ENCODE assay signal across 20 mouse cellular contexts in the genomic region with DNA sequence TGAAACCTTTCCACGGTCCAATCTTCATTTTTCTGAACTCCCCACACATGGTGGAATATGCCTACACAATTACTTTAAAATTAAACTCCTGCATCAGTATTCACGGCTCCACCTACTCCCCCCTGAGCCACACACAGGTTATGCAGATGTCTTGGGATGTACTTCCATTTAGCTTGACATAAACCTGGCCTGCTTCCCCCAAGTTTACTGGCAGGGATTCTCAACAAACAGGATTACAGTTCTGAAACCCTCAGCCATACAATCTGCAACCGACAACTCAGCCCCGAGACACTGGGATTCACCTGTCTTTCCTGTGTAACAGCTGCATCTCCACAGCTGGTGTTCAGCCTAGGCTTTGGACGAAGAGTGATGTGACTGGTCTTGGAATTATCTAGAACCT.
A peak's percentile ranks its signal among the peaks of the same experiment; 100 is the strongest.
DNase-seq lines count a peak whose midpoint lies in the region; ATAC-seq and TF ChIP-seq lines count a peak whose summit lies in the region.
"Had no signal": no experiment of that assay in that cellular context is flagged by ENCODE, and none has a peak within 500 bp of the region (broad histone marks: within the 10 kb centered on the region; RNA-seq: fewer than 3 reads in every experiment).

No protein-coding gene starts in this region.

- no peak overlapping the region for H3K27ac ChIP-seq in embryonic facial prominence, embryonic 14.5 days (replicated peaks; ENCODE audit: low read depth, low read length)
- H3K27ac ChIP-seq in embryonic facial prominence, embryonic 10.5 days (replicated peaks) = no peak overlapping the region
- peak overlapping the region; percentile 6; the same call in 1 of the 2 replicates for H3K27ac ChIP-seq in left cerebral cortex, adult 2 months
- H3K27ac ChIP-seq: embryonic facial prominence, embryonic 13.5 days; forebrain, embryonic 13.5 days; forebrain, embryonic 15.5 days had no signal

- no peaks in the 10 kb centered on the region for H3K4me1 ChIP-seq in embryonic facial prominence, embryonic 14.5 days (ENCODE audit: control insufficient read depth, insufficient read depth, low read length)
- H3K4me1 ChIP-seq in embryonic facial prominence, embryonic 10.5 days = 0 out of 2 replicates have a peak, but pooled peaks cover 6% of the 10 kb centered on the region
- H3K4me1 ChIP-seq: forebrain, embryonic 13.5 days had no signal

- no peak overlapping the region for H3K4me2 ChIP-seq in embryonic facial prominence, embryonic 14.5 days (ENCODE audit: low read depth, low read length)
- H3K4me2 ChIP-seq: embryonic facial prominence, embryonic 13.5 days; forebrain, embryonic 13.5 days; forebrain, embryonic 15.5 days had no signal

- WGBS in embryonic facial prominence, embryonic 14.5 days = 61% methylated on average over 5 of the region's 5 CpGs
- 75% methylated on average over 5 of the region's 5 CpGs for WGBS in embryonic facial prominence, embryonic 10.5 days

- TF ChIP-seq CTCF in left cerebral cortex, adult 2 months (IDR thresholded peaks at IDR 0.05) = no peak

- H3K36me3 ChIP-seq in embryonic facial prominence, embryonic 14.5 days (ENCODE audit: control insufficient read depth, insufficient read depth, low read length) = no peaks in the 10 kb centered on the region
- no peaks in the 10 kb centered on the region for H3K36me3 ChIP-seq in embryonic facial prominence, embryonic 10.5 days (replicated peaks)
- H3K36me3 ChIP-seq: embryonic facial prominence, embryonic 13.5 days; forebrain, embryonic 15.5 days had no signal

- intact Hi-C loops in left cerebral cortex, adult 2 months (cut with DNase I) = no loop called here
- intact Hi-C loops in left cerebral cortex, postnatal 14 days (cut with DNase I) = no loop called here

- no peaks in the 10 kb centered on the region for H3K9me3 ChIP-seq in embryonic facial prominence, embryonic 14.5 days (ENCODE audit: control insufficient read depth, low read length)
- no peaks in the 10 kb centered on the region for H3K9me3 ChIP-seq in embryonic facial prominence, embryonic 10.5 days
- H3K9me3 ChIP-seq: embryonic facial prominence, embryonic 13.5 days; forebrain, embryonic 13.5 days; forebrain, embryonic 15.5 days had no signal

- no peak for ATAC-seq in embryonic facial prominence, embryonic 14.5 days (ENCODE audit: low read depth)
- ATAC-seq: activated CD4-positive, CD25-positive, alpha-beta regulatory T cell, adult 4 months; forebrain, embryonic 13.5 days; forebrain, embryonic 15.5 days; forebrain, postnatal 0 days; Patski had no signal

- peak; percentile 37 for DNase-seq in embryonic facial prominence, embryonic 14.5 days (ENCODE audit: low spot score)
- DNase-seq in embryonic facial prominence, embryonic 10.5 days (ENCODE audit: low spot score) = no peak
- DNase-seq in left cerebral cortex, adult 2 months (ENCODE audit: extremely low spot score in 1 of 2, low spot score in 2 of 2) = no peak
- no peak for DNase-seq in left cerebral cortex, postnatal 14 days (ENCODE audit: low spot score in 2 of 2)
- DNase-seq in 3T3-L1 (ENCODE audit: low read depth, low spot score) = peak; percentile 42
- no peak for DNase-seq in natural killer cell, adult 2 months (ENCODE audit: low spot score in 2 of 2)
- DNase-seq: adrenal gland, adult 8-10 months; adrenal gland, postnatal 14 days; adrenal gland, postnatal 36 days; cerebellum, adult 11-12 months; cerebellum, adult 2 months; cerebellum, adult 9-10 months; cerebellum, postnatal 10 days; cerebellum, postnatal 25 days; forebrain, postnatal 0 days had no signal

- no peak overlapping the region for H3K4me3 ChIP-seq in embryonic facial prominence, embryonic 14.5 days (ENCODE audit: low read depth, low read length)
- H3K4me3 ChIP-seq in embryonic facial prominence, embryonic 10.5 days = no peak overlapping the region
- H3K4me3 ChIP-seq in left cerebral cortex, adult 2 months = no peak overlapping the region
- H3K4me3 ChIP-seq: embryonic facial prominence, embryonic 13.5 days; forebrain, embryonic 13.5 days; forebrain, embryonic 15.5 days had no signal

- no peak overlapping the region for H3K9ac ChIP-seq in embryonic facial prominence, embryonic 14.5 days (ENCODE audit: low read depth, low read length)
- H3K9ac ChIP-seq: embryonic facial prominence, embryonic 13.5 days; forebrain, embryonic 13.5 days; forebrain, embryonic 15.5 days; forebrain, postnatal 0 days had no signal

- no peaks in the 10 kb centered on the region for H3K27me3 ChIP-seq in embryonic facial prominence, embryonic 14.5 days (replicated peaks; ENCODE audit: control insufficient read depth, insufficient read depth, low read length)
- H3K27me3 ChIP-seq in embryonic facial prominence, embryonic 10.5 days (replicated peaks; ENCODE audit: low read depth, poor library complexity, severe bottlenecking) = no peaks in the 10 kb centered on the region
- H3K27me3 ChIP-seq: embryonic facial prominence, embryonic 13.5 days; forebrain, embryonic 13.5 days; forebrain, embryonic 15.5 days; Patski had no signal

Comparison
In these comparisons a context has a peak if more than half of its experiments do, and no peak if none do; other contexts are left out.
1. DNase-seq: peak in embryonic facial prominence, embryonic 14.5 days (single experiment) and 3T3-L1 (single experiment); none in embryonic facial prominence, embryonic 10.5 days (single experiment), left cerebral cortex, adult 2 months (0 of 2), left cerebral cortex, postnatal 14 days (0 of 2) and natural killer cell, adult 2 months (0 of 2).